Mouse (Mus musculus): ENCODE results near the gene Klhl22. TPM values are rescaled to one million over a fixed set of nuclear protein-coding genes. Genes with fewer than 3 reads are reported as not detected.

Gene Klhl22
- polyA plus RNA-seq, 1 experiment from 2014 or later = 59.2 TPM

- WGBS = 42% methylated on average over 4 of the region's 4 CpGs
These were observed 53.8 kb downstream of the Klhl22 start for GRCm38 (mm10) chr16:17813173-17813572.

GRCm38 (mm10) chr16:17815411-17816402, 56.3 kb downstream of the Klhl22 start:
- Histone ChIP-seq H3K4me3 (ENCODE audit: low read length) (peak overlapping the region; percentile 60), H3K4me1 (ENCODE audit: control insufficient read depth, insufficient read depth, low read length) (peaks cover 11% of the 10 kb centered on the region), H3K36me3 (ENCODE audit: control insufficient read depth, insufficient read depth, low read length) (no peaks in the 10 kb centered on the region), H3K27ac (ENCODE audit: low read length) (0 out of 2 replicates have a peak overlapping the region, but pooled peaks have one; percentile 6), H3K27me3 (replicated peaks; ENCODE audit: control insufficient read depth, insufficient read depth, low read length) (no peaks in the 10 kb centered on the region; the same call in none of the 2 replicates), H3K9ac (ENCODE audit: low read depth, low read length) (peak overlapping the region; percentile 75), H3K4me2 (ENCODE audit: low read depth, low read length) (peak overlapping the region; percentile 96), H3K9me3 (ENCODE audit: control insufficient read depth, low read length) (no peaks in the 10 kb centered on the region)
- WGBS = 3% methylated on average over 63 of the region's 63 CpGs
- ATAC-seq = peak; percentile 90

More at GRCm38 (mm10) chr16:17813173-17813572, 53.8 kb downstream of the Klhl22 start:
- no peak overlapping the region for H3K27ac ChIP-seq (ENCODE audit: low read length)
- no peak overlapping the region for H3K4me3 ChIP-seq (ENCODE audit: low read length)
- H3K4me2 ChIP-seq (ENCODE audit: low read depth, low read length) = no peak overlapping the region
- no peaks in the 10 kb centered on the region for H3K9me3 ChIP-seq (ENCODE audit: control insufficient read depth, low read length)
- ATAC-seq = no peak
- H3K36me3 ChIP-seq (ENCODE audit: control insufficient read depth, insufficient read depth, low read length) = no peaks in the 10 kb centered on the region
- H3K27me3 ChIP-seq (replicated peaks; ENCODE audit: control insufficient read depth, insufficient read depth, low read length) = peaks cover 5% of the 10 kb centered on the region
- H3K4me1 ChIP-seq (ENCODE audit: control insufficient read depth, insufficient read depth, low read length) = peaks cover 19% of the 10 kb centered on the region
- no peak overlapping the region for H3K9ac ChIP-seq (ENCODE audit: low read depth, low read length)

GRCm38 (mm10) chr16:17816528-17816927, 57.1 kb downstream of the Klhl22 start:
- no peaks in the 10 kb centered on the region; the same call in none of the 2 replicates for H3K27me3 ChIP-seq (replicated peaks; ENCODE audit: control insufficient read depth, insufficient read depth, low read length)
- no peak overlapping the region for H3K4me3 ChIP-seq (ENCODE audit: low read length)
- ATAC-seq = no peak
- H3K9ac ChIP-seq (ENCODE audit: low read depth, low read length) = no peak overlapping the region
- H3K27ac ChIP-seq (ENCODE audit: low read length) = no peak overlapping the region
- peaks cover 11% of the 10 kb centered on the region for H3K4me1 ChIP-seq (ENCODE audit: control insufficient read depth, insufficient read depth, low read length)
- no peaks in the 10 kb centered on the region for H3K9me3 ChIP-seq (ENCODE audit: control insufficient read depth, low read length)
- no peak overlapping the region for H3K4me2 ChIP-seq (ENCODE audit: low read depth, low read length)
- H3K36me3 ChIP-seq (ENCODE audit: control insufficient read depth, insufficient read depth, low read length) = no peaks in the 10 kb centered on the region
- 87% methylated on average over 8 of the region's 8 CpGs for WGBS

GRCm38 (mm10) chr16:17826500-17826899, 67.1 kb downstream of the Klhl22 start:
- Histone ChIP-seq H3K4me3 (ENCODE audit: low read length) (no peak overlapping the region), H3K27me3 (replicated peaks; ENCODE audit: control insufficient read depth, insufficient read depth, low read length) (peaks cover 8% of the 10 kb centered on the region), H3K36me3 (ENCODE audit: control insufficient read depth, insufficient read depth, low read length) (no peaks in the 10 kb centered on the region), H3K4me1 (ENCODE audit: control insufficient read depth, insufficient read depth, low read length) (no peaks in the 10 kb centered on the region), H3K27ac (ENCODE audit: low read length) (no peak overlapping the region), H3K9me3 (ENCODE audit: control insufficient read depth, low read length) (no peaks in the 10 kb centered on the region), H3K4me2 (ENCODE audit: low read depth, low read length) (no peak overlapping the region), H3K9ac (ENCODE audit: low read depth, low read length) (no peak overlapping the region)
- ATAC-seq = no peak
- 76% methylated on average over 2 of the region's 2 CpGs for WGBS

- no peaks in the 10 kb centered on the region for H3K9me3 ChIP-seq (ENCODE audit: control insufficient read depth, low read length)
- no peak overlapping the region for H3K27ac ChIP-seq (ENCODE audit: low read length)
- 84% methylated on average over 2 of the region's 2 CpGs for WGBS
- peaks cover 25% of the 10 kb centered on the region for H3K27me3 ChIP-seq (replicated peaks; ENCODE audit: control insufficient read depth, insufficient read depth, low read length)
- no peak for ATAC-seq
- H3K9ac ChIP-seq (ENCODE audit: low read depth, low read length) = no peak overlapping the region
- H3K36me3 ChIP-seq (ENCODE audit: control insufficient read depth, insufficient read depth, low read length) = no peaks in the 10 kb centered on the region
- no peak overlapping the region for H3K4me3 ChIP-seq (ENCODE audit: low read length)
- H3K4me1 ChIP-seq (ENCODE audit: control insufficient read depth, insufficient read depth, low read length) = peaks cover 4% of the 10 kb centered on the region
- H3K4me2 ChIP-seq (ENCODE audit: low read depth, low read length) = no peak overlapping the region
These were observed 68.8 kb downstream of the Klhl22 start for GRCm38 (mm10) chr16:17828229-17828628.

- Histone ChIP-seq H3K27ac (ENCODE audit: low read length) (no peak overlapping the region), H3K9ac (ENCODE audit: low read depth, low read length) (no peak overlapping the region), H3K27me3 (replicated peaks; ENCODE audit: control insufficient read depth, insufficient read depth, low read length) (peaks cover 31% of the 10 kb centered on the region), H3K4me1 (ENCODE audit: control insufficient read depth, insufficient read depth, low read length) (peaks cover 7% of the 10 kb centered on the region), H3K36me3 (ENCODE audit: control insufficient read depth, insufficient read depth, low read length) (no peaks in the 10 kb centered on the region), H3K9me3 (ENCODE audit: control insufficient read depth, low read length) (no peaks in the 10 kb centered on the region), H3K4me3 (ENCODE audit: low read length) (no peak overlapping the region), H3K4me2 (ENCODE audit: low read depth, low read length) (no peak overlapping the region)
- 76% methylated on average over 3 of the region's 3 CpGs for WGBS
- ATAC-seq = no peak
These were observed 69.4 kb downstream of the Klhl22 start for GRCm38 (mm10) chr16:17828867-17829266.

GRCm38 (mm10) chr16:17830385-17831178, 71.2 kb downstream of the Klhl22 start:
- H3K36me3 ChIP-seq (ENCODE audit: control insufficient read depth, insufficient read depth, low read length) = no peaks in the 10 kb centered on the region
- WGBS = 75% methylated on average over 10 of the region's 10 CpGs
- no peak overlapping the region for H3K27ac ChIP-seq (ENCODE audit: low read length)
- no peaks in the 10 kb centered on the region for H3K9me3 ChIP-seq (ENCODE audit: control insufficient read depth, low read length)
- peaks cover 49% of the 10 kb centered on the region for H3K27me3 ChIP-seq (replicated peaks; ENCODE audit: control insufficient read depth, insufficient read depth, low read length)
- H3K4me1 ChIP-seq (ENCODE audit: control insufficient read depth, insufficient read depth, low read length) = peaks cover 10% of the 10 kb centered on the region
- no peak overlapping the region for H3K4me2 ChIP-seq (ENCODE audit: low read depth, low read length)
- no peak for ATAC-seq
- no peak overlapping the region for H3K4me3 ChIP-seq (ENCODE audit: low read length)
- H3K9ac ChIP-seq (ENCODE audit: low read depth, low read length) = no peak overlapping the region

- Histone ChIP-seq H3K27me3 (replicated peaks; ENCODE audit: control insufficient read depth, insufficient read depth, low read length) (peaks cover 56% of the 10 kb centered on the region), H3K9me3 (ENCODE audit: control insufficient read depth, low read length) (no peaks in the 10 kb centered on the region), H3K27ac (ENCODE audit: low read length) (no peak overlapping the region), H3K9ac (ENCODE audit: low read depth, low read length) (no peak overlapping the region), H3K36me3 (ENCODE audit: control insufficient read depth, insufficient read depth, low read length) (no peaks in the 10 kb centered on the region), H3K4me3 (ENCODE audit: low read length) (no peak overlapping the region), H3K4me2 (ENCODE audit: low read depth, low read length) (no peak overlapping the region), H3K4me1 (ENCODE audit: control insufficient read depth, insufficient read depth, low read length) (peaks cover 10% of the 10 kb centered on the region)
- ATAC-seq = no peak
- WGBS = 20% methylated on average over 11 of the region's 11 CpGs
These were observed 72.4 kb downstream of the Klhl22 start for GRCm38 (mm10) chr16:17831781-17832180.

GRCm38 (mm10) chr16:17832821-17833220, 73.4 kb downstream of the Klhl22 start, which contains the start of gene B830017H08Rik:
TSS of gene B830017H08Rik (plus strand) at chr16:17833121.
- Histone ChIP-seq H3K9ac (ENCODE audit: low read depth, low read length) (peak within 1 kb of the TSS; percentile 64), H3K9me3 (ENCODE audit: control insufficient read depth, low read length) (no peaks in the 10 kb centered on the region), H3K4me3 (ENCODE audit: low read length) (peak within 1 kb of the TSS; percentile 61), H3K4me2 (ENCODE audit: low read depth, low read length) (peak within 1 kb of the TSS; percentile 99), H3K27ac (ENCODE audit: low read length) (no peak within 1 kb of the TSS), H3K27me3 (replicated peaks; ENCODE audit: control insufficient read depth, insufficient read depth, low read length) (peaks cover 56% of the 10 kb centered on the region), H3K36me3 (ENCODE audit: control insufficient read depth, insufficient read depth, low read length) (no peaks in the 10 kb centered on the region), H3K4me1 (ENCODE audit: control insufficient read depth, insufficient read depth, low read length) (peaks cover 10% of the 10 kb centered on the region)
- WGBS = 30% methylated on average over 7 of the region's 7 CpGs
- ATAC-seq = no peak

Measured in intestine, embryonic 16.5 days (tissue).